Mouse (Mus musculus): ENCODE results near the gene Agpat3. TPM values are rescaled to one million over a fixed set of nuclear protein-coding genes. Genes with fewer than 3 reads are reported as not detected.
"Not testable (repeated sequence)": the region's sequence is repeated elsewhere in the genome, so short reads cannot be mapped to it uniquely, and the experiment has no call there.

Gene Agpat3
- total RNA-seq, 2 experiments from 2014 or later = 290 to 296 TPM

DNA sequence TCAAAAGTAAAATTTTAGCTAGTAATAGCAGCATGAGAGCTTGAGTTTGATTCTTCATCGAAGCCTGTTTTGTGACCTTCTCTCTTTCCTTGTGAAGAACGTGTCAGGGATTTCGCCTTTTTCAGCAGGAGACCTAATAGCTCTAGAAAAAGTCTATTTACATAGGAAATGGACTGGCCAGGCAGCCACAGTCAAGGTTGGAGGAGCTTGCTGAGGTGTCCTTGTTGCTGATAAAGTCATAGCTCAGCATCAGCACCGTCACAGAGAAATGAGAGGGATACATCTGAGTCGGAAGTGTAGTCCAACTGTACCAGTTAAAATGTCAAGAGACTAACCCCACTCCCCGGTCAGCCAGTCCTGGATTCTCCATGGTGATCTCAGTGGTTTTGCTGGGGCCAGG lies 13.3 kb upstream of the Agpat3 start:
- intact Hi-C loops (cut with DNase I) = no loop called here
- no peak for DNase-seq (ENCODE audit: low spot score in 2 of 2)

DNA sequence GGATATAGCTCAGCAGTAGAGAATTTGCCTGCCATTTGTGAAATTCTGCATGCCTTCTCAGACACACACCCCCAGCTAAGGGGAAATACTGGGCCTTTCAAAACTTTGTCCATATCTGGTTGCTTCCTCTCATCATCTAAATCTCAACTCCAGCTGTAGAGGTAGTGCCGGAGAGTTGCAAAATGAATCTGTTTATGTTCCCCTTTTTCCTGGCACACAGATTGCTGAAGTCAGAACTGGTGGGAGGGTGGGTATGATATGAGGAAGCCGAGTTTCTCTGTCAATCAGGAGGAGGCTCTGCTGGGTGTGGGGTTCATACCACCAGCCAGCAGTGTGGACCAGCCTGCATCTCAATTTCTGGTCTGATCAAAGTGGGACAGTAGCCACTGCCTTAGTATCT lies 11.8 kb upstream of the Agpat3 start:
- no peak for DNase-seq (ENCODE audit: low spot score in 2 of 2)
- intact Hi-C loops (cut with DNase I) = no loop called here

DNA sequence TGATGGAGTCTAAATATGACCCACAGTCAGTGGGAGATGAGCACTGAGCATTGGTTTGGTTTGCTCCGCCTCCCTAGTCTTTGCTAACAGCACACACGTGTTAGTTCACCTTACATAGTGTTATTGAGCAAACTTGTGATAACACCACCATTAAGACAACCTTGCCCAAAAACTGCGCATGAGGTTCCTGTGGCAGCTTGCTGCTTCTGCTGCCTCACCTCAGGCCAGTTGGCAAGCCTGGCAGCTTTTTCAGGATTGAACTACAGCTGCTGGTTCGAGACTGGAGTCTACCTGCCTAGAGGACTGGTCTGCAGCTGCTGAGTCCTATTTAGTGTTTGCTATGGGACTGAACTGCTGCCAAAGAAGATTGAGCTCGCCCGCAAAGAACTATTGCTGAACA lies 11.1 kb upstream of the Agpat3 start:
- intact Hi-C loops (cut with DNase I) = no loop called here
- DNase-seq (ENCODE audit: low spot score in 2 of 2) = no peak

DNA sequence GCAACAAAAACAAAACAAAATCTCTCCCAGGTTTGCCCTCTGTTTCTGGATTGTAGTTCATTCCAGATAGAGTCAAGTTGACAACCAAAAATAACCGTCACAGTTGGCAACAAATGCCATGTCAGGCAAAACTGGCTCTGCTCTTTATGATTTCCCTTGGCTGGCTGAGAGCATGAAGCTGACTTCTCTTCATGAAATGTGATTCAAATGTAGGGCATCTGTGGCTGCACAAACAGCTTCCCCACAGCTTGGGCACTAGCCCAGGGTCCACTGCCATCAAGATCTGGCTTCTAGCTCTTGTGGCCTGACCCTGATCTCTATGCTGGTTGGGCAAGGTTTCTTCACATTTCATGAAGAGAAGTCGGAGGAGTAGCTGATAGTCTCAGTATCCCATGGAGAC lies 9.7 kb upstream of the Agpat3 start:
- intact Hi-C loops (cut with DNase I) = no loop called here
- DNase-seq (ENCODE audit: low spot score in 2 of 2) = no peak

DNA sequence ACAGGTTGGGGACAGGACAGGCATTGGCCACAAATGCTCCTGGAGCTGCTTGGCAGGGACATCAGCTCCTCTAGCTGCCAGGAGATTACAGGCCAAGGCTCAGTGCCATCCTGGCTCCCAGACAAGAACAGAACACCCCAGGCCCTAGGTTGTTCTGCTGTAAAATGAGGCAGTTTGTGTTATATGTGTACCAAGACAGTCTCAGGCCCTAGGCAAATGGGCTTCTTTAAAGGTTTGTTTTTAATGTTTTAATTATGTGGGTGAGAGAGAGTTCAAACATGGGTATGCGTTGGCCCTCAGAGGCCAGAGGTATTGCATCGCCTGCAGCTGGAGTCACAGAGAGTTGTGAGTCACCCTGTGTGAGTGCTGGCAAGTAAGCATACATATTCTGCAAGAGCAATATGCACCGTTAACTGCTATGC lies 8.0 kb upstream of the Agpat3 start:
- intact Hi-C loops (cut with DNase I) = no loop called here
- DNase-seq (ENCODE audit: low spot score in 2 of 2) = no peak

DNA sequence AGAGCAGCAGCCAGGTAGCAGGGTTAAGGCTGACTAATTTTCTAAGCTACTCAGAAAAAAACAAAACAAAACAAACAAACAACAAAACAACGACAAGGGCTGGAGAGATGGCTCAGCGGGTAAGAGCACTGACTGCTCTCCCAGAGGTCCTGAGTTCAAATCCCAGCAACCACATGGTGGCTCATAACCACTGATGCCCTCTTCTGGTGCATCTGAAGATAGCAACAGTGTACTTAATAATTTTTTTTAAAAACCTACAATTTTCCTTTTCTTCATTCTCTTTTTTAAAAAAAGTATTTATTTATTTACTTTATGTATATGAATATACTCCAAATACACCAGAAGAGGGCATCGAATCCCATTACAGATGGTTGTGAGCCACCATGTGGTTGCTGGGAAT lies 6.7 kb upstream of the Agpat3 start:
- intact Hi-C loops (cut with DNase I); DNase-seq (ENCODE audit: low spot score in 2 of 2): not testable (repeated sequence)

DNA sequence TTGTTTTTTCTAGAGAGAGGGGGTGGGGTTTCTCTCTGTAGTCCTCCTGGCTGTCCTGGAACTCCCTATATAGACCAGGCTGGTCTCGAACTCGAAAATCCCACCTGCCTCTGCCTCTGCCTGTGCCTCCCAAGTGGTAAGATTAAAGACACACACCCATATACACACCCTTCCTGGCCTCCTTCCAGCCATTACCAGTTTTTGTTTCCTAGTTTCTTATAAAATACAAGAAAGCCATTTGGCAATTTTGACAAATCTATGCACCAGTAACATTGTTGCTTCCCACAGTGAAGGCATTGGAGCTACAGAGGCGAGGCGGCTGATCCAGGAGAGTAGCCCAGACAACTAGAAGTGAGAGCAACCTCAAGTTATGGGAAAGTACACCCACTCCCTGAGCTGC lies 6.0 kb upstream of the Agpat3 start:
- intact Hi-C loops (cut with DNase I) = no loop called here

DNA sequence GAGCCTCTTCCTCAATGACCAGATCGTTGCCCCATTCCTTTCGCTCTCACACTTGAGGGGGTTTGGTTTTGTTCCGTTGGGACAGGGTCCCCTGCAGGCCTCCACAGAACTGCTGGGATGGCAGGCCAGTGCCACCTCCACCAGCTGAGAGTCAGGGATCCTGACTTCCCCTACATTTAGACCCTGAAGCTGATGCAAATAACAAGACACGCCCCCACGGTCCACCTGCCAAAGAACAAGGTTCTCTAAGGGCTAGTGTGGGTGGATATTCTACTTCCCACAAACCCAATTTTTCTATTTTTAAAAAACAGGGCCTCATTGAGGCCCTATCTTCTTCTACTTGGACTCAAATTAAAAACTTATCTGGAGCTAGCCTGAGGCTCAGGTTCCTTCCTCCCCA lies 5.5 kb upstream of the Agpat3 start:
- intact Hi-C loops (cut with DNase I) = no loop called here
- no peak for DNase-seq (ENCODE audit: low spot score in 2 of 2)

More for the DNA sequence above, 6.0 kb upstream of the Agpat3 start:
- no peak for DNase-seq (ENCODE audit: low spot score in 2 of 2)

DNA sequence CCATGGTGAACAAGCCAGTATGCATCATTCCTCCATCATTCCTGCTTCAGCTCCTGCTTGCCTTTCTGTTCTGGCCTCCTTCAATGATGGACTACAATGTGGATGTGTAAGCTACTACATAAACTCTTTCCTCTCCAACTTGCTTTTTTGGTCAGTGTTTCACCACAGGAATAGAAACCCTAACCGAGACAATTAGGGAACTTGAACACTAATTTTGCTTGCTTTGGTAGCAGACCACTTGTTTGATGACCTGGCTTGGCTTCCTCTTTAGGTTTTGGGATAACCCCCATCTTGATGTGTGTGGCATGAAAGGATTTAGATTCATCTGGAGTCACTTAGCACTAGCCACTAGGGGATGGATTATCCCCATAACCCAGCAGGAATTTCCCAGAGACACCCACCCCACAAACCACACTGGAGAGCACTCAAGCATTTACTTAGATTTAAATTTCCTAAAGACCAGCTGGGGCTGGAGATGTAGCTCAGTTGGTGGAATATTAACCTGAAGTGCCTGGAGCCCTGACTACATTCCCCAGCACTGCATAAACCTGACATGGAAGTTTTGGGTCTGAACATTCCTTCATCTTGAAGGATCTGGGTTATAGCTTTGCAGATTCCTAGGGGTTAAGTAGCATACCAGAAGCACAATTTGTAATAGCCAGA lies 3.8 kb upstream of the Agpat3 start:
- intact Hi-C loops (cut with DNase I) = no loop called here
- no peak for DNase-seq (ENCODE audit: low spot score in 2 of 2)

DNA sequence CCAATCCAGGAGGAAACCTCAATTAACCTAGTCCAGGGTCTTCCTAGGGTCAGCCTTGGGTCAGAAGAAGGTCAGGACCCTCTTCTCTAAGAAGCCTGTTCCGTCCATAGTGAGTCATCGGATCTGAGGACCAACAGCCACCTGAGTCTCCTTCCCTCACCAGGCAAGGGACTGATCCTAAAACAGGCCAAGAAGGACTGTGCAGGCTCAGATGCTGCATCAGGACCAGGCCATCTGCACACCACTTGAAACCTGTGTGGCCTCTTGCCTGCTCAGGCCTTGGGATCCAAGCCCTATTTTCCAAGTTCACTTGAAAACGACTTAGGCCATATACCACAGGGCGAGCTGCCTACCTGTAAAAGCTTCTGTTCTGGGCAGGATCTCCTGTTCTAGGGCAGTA lies 907 bp upstream of the Agpat3 start:
- no peak for DNase-seq (ENCODE audit: low spot score in 2 of 2)
- intact Hi-C loops (cut with DNase I) = loop anchor here (5.0 kb wide), 1 partner anchor 34 kb away; no protein-coding TSS in a partner anchor

DNA sequence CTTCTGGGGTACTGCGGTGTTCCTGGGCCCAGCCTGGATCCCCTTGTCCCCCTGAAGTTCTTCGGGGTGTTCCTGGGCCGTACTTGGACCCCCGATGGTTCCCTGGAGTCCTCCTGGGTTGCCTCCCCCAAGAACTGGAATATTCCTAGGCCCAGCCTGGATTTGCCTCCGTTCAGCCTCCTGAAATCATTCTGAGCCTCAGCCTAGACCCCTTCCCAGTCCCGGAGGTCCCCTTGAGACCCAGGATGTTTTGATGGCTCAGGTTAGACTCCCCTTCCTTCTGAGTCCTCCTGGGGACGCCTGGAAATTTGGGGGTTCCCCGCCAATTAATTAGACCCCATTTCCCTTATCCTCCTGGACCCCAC lies 359 bp upstream of the Agpat3 start:
- no peak for DNase-seq (ENCODE audit: low spot score in 2 of 2)
- intact Hi-C loops (cut with DNase I) = loop anchor here (5.0 kb wide), 1 partner anchor 35 kb away; no protein-coding TSS in a partner anchor

DNA sequence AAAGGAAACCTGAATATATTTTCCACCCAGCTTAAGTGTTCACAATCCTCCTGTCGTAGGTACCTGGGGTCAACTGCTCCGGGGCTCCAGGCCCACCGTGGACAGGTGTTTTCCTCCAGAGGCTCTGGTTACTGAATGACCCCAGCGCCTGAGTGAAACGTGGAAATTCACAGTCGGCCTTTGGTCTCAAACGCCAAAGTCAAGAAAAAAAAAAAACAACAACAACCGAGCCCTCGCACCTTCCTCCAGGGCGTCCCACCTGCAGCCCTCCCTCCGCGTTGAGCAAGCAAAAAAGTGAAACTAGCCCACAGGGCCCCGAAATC lies 764 bp downstream of the Agpat3 start:
- intact Hi-C loops (cut with DNase I) = loop anchor here (5.0 kb wide), 1 partner anchor 36 kb away; no protein-coding TSS in a partner anchor
- DNase-seq (ENCODE audit: low spot score in 2 of 2) = no peak

DNA sequence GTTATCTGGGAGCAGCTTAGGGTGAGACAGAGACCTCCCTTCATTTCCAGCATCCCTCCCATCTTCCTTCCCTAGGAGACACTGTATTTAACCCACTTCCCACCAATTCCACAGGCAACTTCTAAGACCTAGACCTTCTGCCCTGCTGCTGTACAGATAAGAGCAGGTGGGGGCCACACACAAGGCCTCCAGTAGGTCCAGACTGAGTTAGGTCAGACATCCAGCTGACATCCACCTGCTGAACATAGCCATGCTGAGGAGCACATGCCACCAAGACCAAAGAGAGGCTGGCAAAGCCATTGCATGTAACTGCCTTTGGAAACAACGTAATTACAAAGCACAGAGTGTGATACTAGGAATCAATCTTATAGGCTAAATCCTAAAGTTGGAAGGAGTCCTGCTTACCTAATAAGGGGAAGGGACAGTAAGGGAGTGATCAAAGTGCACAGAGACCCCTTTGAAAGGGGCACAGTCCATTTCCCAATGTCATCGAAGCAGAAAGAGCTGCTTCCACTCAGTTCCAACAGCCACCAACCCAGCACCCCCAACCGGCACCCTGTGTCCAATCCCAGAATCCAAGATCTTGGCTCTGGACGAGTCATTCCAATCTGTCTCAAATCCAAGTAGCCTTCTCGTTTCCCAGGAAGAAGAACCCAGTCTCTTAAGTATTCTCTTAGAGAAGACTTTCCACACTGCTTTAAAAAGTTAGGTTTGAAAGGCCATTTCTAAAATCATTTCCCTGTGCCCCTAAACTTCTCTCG lies 1.3 kb downstream of the Agpat3 start:
- no peak for DNase-seq (ENCODE audit: low spot score in 2 of 2)
- intact Hi-C loops (cut with DNase I) = loop anchor here (5.0 kb wide), 1 partner anchor 36 kb away; no protein-coding TSS in a partner anchor

DNA sequence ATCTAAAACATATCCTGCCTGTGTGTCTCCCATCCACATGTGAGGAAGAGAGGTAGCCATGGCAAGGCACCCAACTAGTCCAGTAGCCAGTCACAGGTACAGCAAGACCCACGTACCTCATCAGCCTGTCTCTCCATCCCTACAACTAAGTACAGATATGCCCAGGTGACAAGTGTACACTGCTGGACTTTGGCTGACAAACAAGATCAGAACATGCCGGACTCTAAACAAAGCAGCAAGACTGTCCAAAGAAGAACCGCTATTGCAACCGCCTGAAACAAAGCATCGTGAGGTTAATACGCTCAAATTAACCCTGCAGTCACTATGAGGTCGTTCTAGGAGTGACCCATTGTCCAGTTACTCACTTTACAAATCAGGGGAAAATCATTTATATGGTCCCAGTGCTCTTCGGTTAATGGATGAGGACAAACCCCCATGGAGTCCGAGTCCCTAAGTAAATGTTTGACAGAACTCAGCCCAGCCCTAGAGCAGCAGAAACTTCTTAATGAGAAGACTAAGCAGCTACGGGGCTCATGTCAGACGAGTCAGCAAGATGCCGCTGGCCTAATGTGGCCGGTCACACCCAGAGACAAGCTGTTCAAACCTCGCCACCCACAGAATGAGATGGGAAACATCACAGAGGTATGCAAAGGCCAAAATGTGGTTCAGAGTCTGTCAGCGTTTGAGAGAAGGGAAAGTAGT lies 2.7 kb downstream of the Agpat3 start:
- no peak for DNase-seq (ENCODE audit: low spot score in 2 of 2)
- intact Hi-C loops (cut with DNase I) = loop anchor here (5.0 kb wide), 1 partner anchor 38 kb away; no protein-coding TSS in a partner anchor

DNA sequence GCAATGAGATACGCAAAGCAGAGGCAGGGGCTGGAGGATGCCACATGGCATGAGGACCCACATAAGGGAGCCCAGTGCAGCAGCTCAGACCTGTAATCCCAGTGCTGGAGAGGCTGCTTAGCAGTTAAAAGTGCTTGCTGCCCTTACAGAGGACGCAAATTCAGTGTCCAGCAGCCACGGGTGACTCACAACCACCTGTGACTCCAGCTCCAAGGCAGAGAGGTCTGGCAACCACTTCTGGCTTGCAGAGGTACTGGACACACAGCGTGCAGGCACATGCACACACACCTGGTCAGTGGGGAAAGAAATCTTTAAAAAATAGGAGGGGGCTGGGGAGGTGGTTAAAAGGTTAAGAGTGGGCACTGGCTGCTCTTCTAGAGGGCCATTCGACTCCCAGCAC lies 4.1 kb downstream of the Agpat3 start:
- no peak for DNase-seq (ENCODE audit: low spot score in 2 of 2)
- intact Hi-C loops (cut with DNase I) = no loop called here

DNA sequence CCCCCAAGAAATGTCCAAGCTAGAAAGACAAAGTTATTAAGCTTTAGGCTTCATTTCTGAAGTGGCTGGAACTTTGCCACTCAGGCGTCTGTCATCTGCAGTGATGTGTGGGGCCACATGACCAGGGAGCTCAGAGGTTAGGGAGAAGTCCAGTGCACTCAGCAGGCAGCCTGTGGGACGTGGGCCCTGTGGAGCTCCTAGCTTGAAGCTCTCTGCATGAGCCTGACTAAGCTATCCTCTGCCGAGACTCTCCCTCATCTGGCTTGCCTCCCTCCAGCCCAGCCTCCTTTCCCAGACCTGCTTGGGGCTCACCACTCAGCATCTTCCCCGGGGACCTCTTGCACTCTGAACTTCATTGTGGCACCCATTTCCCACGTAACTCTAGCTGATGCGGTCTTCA lies 4.8 kb downstream of the Agpat3 start:
- DNase-seq (ENCODE audit: low spot score in 2 of 2) = no peak
- intact Hi-C loops (cut with DNase I) = no loop called here

DNA sequence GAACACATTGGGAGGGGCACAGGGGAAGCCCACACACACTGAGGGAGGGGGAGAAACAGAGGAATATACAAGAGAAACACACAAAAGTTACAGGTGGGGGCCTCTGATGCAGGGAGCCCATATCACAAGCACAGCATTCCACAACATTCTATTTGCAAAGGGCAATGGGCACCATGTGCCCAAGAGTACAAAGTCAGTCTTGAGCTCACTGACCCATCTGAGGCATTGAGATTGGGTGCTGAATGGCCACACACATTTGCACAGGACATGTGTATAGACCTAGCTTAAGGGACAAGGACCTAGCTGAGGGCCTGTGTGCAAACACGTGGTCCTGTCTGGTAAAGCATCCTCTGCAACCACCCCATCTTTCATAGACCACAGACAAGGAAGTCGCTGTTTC lies 6.8 kb downstream of the Agpat3 start:
- DNase-seq (ENCODE audit: low spot score in 2 of 2) = no peak
- intact Hi-C loops (cut with DNase I) = loop anchor here (2.0 kb wide), 1 partner anchor 65 kb away; no protein-coding TSS in a partner anchor

DNA sequence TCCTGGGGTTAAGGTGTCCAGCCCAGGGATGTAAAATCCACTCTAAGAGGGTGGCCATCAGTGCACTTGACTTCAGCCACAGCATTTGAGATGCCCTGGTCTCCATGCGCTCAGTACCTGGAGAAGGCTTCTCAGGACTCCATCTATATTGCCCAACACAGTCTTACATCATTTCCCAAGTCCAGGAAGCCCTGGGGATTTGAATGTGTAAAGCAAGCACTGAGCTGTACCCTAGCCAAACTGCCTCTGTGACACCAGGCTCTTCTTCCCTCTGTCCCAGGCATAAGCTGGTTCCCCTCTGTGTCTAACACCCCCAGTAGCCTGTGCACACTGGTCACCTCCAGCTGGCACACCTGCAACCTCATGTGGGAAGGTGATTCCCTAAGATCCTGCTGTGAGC lies 10.2 kb downstream of the Agpat3 start:
- intact Hi-C loops (cut with DNase I) = no loop called here
- DNase-seq (ENCODE audit: low spot score in 2 of 2) = no peak

DNA sequence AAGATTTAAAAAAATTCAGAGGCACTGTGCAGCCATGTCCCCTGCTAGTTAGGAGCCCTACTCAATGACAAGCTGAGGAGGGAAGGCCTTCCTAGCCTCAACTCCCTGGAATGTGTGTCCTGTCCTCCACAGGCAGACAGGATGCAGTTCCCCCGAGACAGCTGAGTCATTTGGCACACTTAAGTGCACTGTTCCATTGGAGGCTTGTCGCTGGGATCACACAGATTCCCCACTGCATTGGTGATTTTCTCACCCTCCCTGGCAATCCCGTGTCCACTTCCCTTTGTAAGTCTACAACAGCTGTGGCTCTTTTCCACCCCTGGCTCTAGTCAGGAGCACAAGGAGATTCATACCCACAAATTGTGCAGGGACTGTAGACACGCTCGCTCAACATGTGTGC lies 14.1 kb downstream of the Agpat3 start:
- DNase-seq (ENCODE audit: low spot score in 2 of 2) = no peak
- intact Hi-C loops (cut with DNase I) = no loop called here

DNA sequence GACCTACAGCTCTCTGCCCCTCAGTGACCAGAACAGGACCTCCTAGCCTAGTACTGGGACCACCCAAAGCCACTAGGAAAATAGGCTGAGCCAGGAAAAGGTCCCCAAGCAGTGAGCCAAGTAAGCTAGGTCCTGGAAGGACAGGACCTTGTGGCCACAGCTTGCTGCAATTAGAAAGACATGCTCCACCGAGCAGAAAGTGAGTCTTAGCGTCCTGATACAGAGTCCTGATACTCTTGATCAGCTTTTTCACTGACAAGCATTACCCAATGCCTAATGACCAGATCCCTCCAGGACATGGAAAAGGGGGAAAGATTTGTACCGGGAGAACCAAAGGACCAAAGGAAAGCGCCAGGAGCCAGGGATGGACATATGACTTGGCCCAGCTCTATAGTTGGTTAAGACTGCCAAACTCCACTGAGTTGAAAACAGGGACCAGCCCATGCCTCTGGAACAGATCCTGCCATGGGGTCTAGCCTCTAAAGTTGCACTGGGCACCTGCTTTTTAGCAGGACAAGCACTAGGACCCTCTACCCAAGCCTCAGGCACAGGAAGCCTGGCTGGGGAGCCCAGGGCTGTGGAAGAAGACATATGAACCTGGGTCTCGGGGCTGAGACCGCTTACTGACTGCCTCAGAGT lies 17.2 kb downstream of the Agpat3 start:
- intact Hi-C loops (cut with DNase I) = no loop called here
- no peak for DNase-seq (ENCODE audit: low spot score in 2 of 2)
